Mouse (Mus musculus): Measurements from ENCODE around the gene Tmem235. TPM values are rescaled to one million over a fixed set of nuclear protein-coding genes. Genes with fewer than 3 reads are reported as not detected.

Tmem235 gene
- polyA plus RNA-seq, 1 experiment from 2014 or later, result 0.07 TPM

DNA sequence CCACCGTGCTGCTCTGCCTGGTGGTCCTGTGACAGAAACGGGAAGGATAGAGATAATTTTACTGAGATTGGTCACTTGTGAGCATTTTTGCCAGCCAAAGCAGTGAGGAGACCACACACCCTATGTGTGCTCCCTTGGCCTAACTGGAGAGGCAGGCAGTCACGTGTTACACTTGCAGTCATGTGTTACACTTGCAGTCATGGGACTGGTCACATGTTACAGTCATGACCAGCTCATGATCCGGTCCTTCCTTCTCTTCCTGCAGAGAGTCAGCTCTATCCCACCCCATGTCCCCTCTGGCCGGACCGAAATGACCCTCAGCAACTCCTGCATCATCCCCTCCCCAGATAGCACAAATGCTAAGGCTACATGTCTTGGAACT lies 20.4 kb downstream of the Tmem235 start:
- Histone ChIP-seq H3K4me3 (ENCODE audit: low read length) (no peak overlapping the region), H3K9ac (ENCODE audit: low read depth, low read length) (peak overlapping the region; percentile 56; the same call in 1 of the 2 replicates), H3K27ac (ENCODE audit: low read length) (peak overlapping the region; percentile 83), H3K27me3 (replicated peaks; ENCODE audit: control insufficient read depth, insufficient read depth, low read length) (no peaks in the 10 kb centered on the region), H3K4me2 (ENCODE audit: low read depth, low read length) (no peak overlapping the region), H3K9me3 (ENCODE audit: control insufficient read depth, low read length) (no peaks in the 10 kb centered on the region), H3K4me1 (ENCODE audit: control insufficient read depth, insufficient read depth, low read length) (peaks cover 36% of the 10 kb centered on the region), H3K36me3 (ENCODE audit: control insufficient read depth, insufficient read depth, low read length) (no peaks in the 10 kb centered on the region)
- WGBS, result 83% methylated on average over 6 of the region's 6 CpGs
- no peak for ATAC-seq

DNA sequence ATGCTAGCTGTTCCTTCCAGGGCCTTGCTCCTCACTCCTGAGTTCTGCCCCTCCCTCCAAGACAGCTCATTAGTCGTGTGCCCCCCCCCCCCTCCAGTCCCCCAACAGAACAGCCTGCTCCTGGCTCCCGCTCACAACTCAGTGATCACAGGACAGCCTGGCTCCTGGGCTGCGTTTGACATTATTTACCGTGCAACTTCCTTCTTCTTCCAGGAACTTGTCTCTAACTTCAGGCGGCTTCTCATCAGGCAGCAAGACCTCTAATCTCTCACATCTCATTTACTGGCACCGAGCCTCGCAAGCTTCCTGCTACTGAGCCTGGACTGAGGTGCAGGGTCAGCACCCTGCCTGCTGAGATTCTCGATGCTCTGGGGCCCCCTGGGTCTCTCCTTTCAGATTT lies 21.2 kb downstream of the Tmem235 start:
- H3K9me3 ChIP-seq (ENCODE audit: control insufficient read depth, low read length), result no peaks in the 10 kb centered on the region
- H3K4me3 ChIP-seq (ENCODE audit: low read length), result no peak overlapping the region
- H3K9ac ChIP-seq (ENCODE audit: low read depth, low read length), result peak overlapping the region; percentile 56
- ATAC-seq, result peak; percentile 53
- WGBS, result 4% methylated on average over 8 of the region's 8 CpGs
- no peaks in the 10 kb centered on the region for H3K27me3 ChIP-seq (replicated peaks; ENCODE audit: control insufficient read depth, insufficient read depth, low read length)
- peaks cover 36% of the 10 kb centered on the region for H3K4me1 ChIP-seq (ENCODE audit: control insufficient read depth, insufficient read depth, low read length)
- peak overlapping the region; percentile 83 for H3K27ac ChIP-seq (ENCODE audit: low read length)
- no peaks in the 10 kb centered on the region for H3K36me3 ChIP-seq (ENCODE audit: control insufficient read depth, insufficient read depth, low read length)
- 0 out of 2 replicates have a peak overlapping the region, but pooled peaks have one; percentile 7 for H3K4me2 ChIP-seq (ENCODE audit: low read depth, low read length)

GRCm38 (mm10) chr11:117882208-117882607 lies 21.7 kb downstream of the Tmem235 start:
- 81% methylated on average over 1 of the region's 1 CpGs for WGBS
- peak overlapping the region; percentile 56 for H3K9ac ChIP-seq (ENCODE audit: low read depth, low read length)
- H3K4me3 ChIP-seq (ENCODE audit: low read length), result no peak overlapping the region
- no peaks in the 10 kb centered on the region for H3K9me3 ChIP-seq (ENCODE audit: control insufficient read depth, low read length)
- H3K4me1 ChIP-seq (ENCODE audit: control insufficient read depth, insufficient read depth, low read length), result peaks cover 36% of the 10 kb centered on the region
- H3K4me2 ChIP-seq (ENCODE audit: low read depth, low read length), result 0 out of 2 replicates have a peak overlapping the region, but pooled peaks have one; percentile 7
- peak overlapping the region; percentile 83 for H3K27ac ChIP-seq (ENCODE audit: low read length)
- H3K27me3 ChIP-seq (replicated peaks; ENCODE audit: control insufficient read depth, insufficient read depth, low read length), result no peaks in the 10 kb centered on the region
- ATAC-seq, result peak; percentile 1; the same call in 1 of the 2 replicates
- no peaks in the 10 kb centered on the region for H3K36me3 ChIP-seq (ENCODE audit: control insufficient read depth, insufficient read depth, low read length)

- Histone ChIP-seq H3K4me1 (ENCODE audit: control insufficient read depth, insufficient read depth, low read length) (peaks cover 46% of the 10 kb centered on the region), H3K9ac (ENCODE audit: low read depth, low read length) (no peak overlapping the region), H3K4me2 (ENCODE audit: low read depth, low read length) (no peak overlapping the region), H3K4me3 (ENCODE audit: low read length) (no peak overlapping the region), H3K36me3 (ENCODE audit: control insufficient read depth, insufficient read depth, low read length) (no peaks in the 10 kb centered on the region), H3K27ac (ENCODE audit: low read length) (no peak overlapping the region), H3K27me3 (replicated peaks; ENCODE audit: control insufficient read depth, insufficient read depth, low read length) (no peaks in the 10 kb centered on the region), H3K9me3 (ENCODE audit: control insufficient read depth, low read length) (no peaks in the 10 kb centered on the region)
- 50% methylated on average over 5 of the region's 5 CpGs for WGBS
- no peak for ATAC-seq
Measured at GRCm38 (mm10) chr11:117886000-117886399, 25.4 kb downstream of the Tmem235 start.

GRCm38 (mm10) chr11:117888168-117888852 lies 27.8 kb downstream of the Tmem235 start:
- Histone ChIP-seq H3K9me3 (ENCODE audit: control insufficient read depth, low read length) (no peaks in the 10 kb centered on the region), H3K27ac (ENCODE audit: low read length) (no peak overlapping the region), H3K4me1 (ENCODE audit: control insufficient read depth, insufficient read depth, low read length) (peaks cover 34% of the 10 kb centered on the region), H3K4me2 (ENCODE audit: low read depth, low read length) (peak overlapping the region; percentile 56), H3K36me3 (ENCODE audit: control insufficient read depth, insufficient read depth, low read length) (no peaks in the 10 kb centered on the region), H3K9ac (ENCODE audit: low read depth, low read length) (peak overlapping the region; percentile 60), H3K4me3 (ENCODE audit: low read length) (no peak overlapping the region), H3K27me3 (replicated peaks; ENCODE audit: control insufficient read depth, insufficient read depth, low read length) (no peaks in the 10 kb centered on the region)
- 31% methylated on average over 20 of the region's 20 CpGs for WGBS
- ATAC-seq, result 0 out of 2 replicates have a peak, but pooled peaks have one; percentile 17

DNA sequence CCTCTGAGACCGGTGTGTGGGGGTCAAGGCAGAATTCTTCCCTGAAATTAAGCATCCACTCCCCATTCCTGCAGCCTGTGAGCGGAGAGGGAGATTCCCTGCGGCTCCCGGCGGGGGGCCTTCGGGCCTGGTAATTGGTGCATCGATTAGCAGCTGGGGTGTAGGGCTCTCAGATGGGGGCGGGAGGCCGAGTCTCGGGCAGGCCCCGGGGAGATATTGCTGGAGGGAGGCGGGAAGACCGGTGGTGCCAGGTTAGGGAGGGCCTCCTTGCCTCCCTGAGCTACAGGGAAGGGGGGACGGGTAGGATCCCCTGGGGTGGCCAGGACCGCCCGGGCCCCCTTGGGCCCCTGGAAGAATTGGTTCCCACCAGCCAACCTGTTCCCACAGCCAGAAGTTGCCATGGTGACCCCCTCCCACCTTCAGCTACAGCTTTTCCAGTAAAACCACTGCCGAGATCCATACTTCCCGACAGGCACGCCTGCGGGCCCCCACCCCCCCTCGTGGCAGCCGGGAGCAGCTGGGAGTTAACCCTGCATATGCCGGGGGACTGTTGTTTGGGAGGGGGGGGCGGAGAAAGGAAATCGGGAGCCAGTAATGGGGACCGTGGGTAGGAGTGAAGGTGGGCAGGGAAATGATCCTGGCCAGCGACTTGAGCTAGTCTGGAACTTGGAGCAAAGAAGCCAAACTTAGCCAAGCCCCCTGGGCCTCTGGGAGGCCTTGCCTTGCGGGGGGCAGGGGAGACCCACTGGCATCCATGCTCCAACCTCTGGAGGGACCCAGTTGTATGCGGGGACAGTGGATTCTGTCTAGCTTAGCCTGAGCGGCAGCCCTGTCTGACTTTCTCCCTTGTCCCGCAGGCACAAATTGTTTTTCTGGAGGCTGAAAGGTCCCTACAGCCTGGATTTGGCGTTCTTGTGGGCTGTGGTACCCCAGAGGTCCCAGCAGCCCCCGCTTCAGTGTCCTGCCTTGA lies 28.6 kb downstream of the Tmem235 start:
- no peaks in the 10 kb centered on the region for H3K27me3 ChIP-seq (replicated peaks; ENCODE audit: control insufficient read depth, insufficient read depth, low read length)
- H3K4me3 ChIP-seq (ENCODE audit: low read length), result peak overlapping the region; percentile 32
- H3K27ac ChIP-seq (ENCODE audit: low read length), result peak overlapping the region; percentile 52
- peak; percentile 35 for ATAC-seq
- peak overlapping the region; percentile 56 for H3K4me2 ChIP-seq (ENCODE audit: low read depth, low read length)
- 10% methylated on average over 33 of the region's 33 CpGs for WGBS
- H3K9ac ChIP-seq (ENCODE audit: low read depth, low read length), result peak overlapping the region; percentile 60
- H3K4me1 ChIP-seq (ENCODE audit: control insufficient read depth, insufficient read depth, low read length), result peaks cover 34% of the 10 kb centered on the region
- no peaks in the 10 kb centered on the region for H3K36me3 ChIP-seq (ENCODE audit: control insufficient read depth, insufficient read depth, low read length)
- H3K9me3 ChIP-seq (ENCODE audit: control insufficient read depth, low read length), result no peaks in the 10 kb centered on the region

DNA sequence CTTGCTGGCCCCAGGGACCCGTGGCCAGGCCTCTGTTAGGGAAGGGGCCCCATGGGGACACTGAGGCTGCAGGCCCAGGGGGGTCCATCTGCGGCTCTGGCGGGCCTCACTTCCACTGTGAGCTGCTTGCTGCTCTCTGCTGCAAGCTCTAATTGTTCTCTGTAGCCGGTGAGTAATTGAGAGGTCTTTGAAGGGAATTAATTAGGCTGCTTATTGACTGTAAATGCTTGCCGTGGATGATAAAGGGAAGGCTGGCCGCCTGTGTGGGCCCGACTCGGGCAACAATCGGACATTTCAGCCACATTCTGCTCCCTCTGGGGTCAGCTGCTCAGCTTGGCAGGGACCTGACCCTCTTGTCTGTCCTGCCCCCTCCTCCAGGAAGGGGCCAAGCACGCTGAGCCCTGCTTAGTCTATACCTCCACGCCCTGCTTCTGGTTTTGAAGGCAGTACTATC lies 29.4 kb downstream of the Tmem235 start:
- peak overlapping the region; percentile 52; the same call in 1 of the 2 replicates for H3K27ac ChIP-seq (ENCODE audit: low read length)
- peak overlapping the region; percentile 56 for H3K4me2 ChIP-seq (ENCODE audit: low read depth, low read length)
- H3K4me1 ChIP-seq (ENCODE audit: control insufficient read depth, insufficient read depth, low read length), result peaks cover 34% of the 10 kb centered on the region
- no peaks in the 10 kb centered on the region for H3K36me3 ChIP-seq (ENCODE audit: control insufficient read depth, insufficient read depth, low read length)
- H3K4me3 ChIP-seq (ENCODE audit: low read length), result peak overlapping the region; percentile 32; the same call in 1 of the 2 replicates
- ATAC-seq, result no peak
- WGBS, result 14% methylated on average over 11 of the region's 11 CpGs
- no peaks in the 10 kb centered on the region for H3K9me3 ChIP-seq (ENCODE audit: control insufficient read depth, low read length)
- peak overlapping the region; percentile 60 for H3K9ac ChIP-seq (ENCODE audit: low read depth, low read length)
- H3K27me3 ChIP-seq (replicated peaks; ENCODE audit: control insufficient read depth, insufficient read depth, low read length), result no peaks in the 10 kb centered on the region

GRCm38 (mm10) chr11:117890519-117891282 lies 30.1 kb downstream of the Tmem235 start:
- 40% methylated on average over 13 of the region's 13 CpGs for WGBS
- H3K27ac ChIP-seq (ENCODE audit: low read length), result peak overlapping the region; percentile 1; the same call in 1 of the 2 replicates
- peak; percentile 28; the same call in 1 of the 2 replicates for ATAC-seq
- no peak overlapping the region for H3K4me3 ChIP-seq (ENCODE audit: low read length)
- peaks cover 34% of the 10 kb centered on the region for H3K4me1 ChIP-seq (ENCODE audit: control insufficient read depth, insufficient read depth, low read length)
- H3K27me3 ChIP-seq (replicated peaks; ENCODE audit: control insufficient read depth, insufficient read depth, low read length), result no peaks in the 10 kb centered on the region
- H3K36me3 ChIP-seq (ENCODE audit: control insufficient read depth, insufficient read depth, low read length), result no peaks in the 10 kb centered on the region
- peak overlapping the region; percentile 60 for H3K9ac ChIP-seq (ENCODE audit: low read depth, low read length)
- no peaks in the 10 kb centered on the region for H3K9me3 ChIP-seq (ENCODE audit: control insufficient read depth, low read length)
- peak overlapping the region; percentile 56; the same call in 1 of the 2 replicates for H3K4me2 ChIP-seq (ENCODE audit: low read depth, low read length)

Data from intestine, embryonic 16.5 days (tissue).